Mouse (Mus musculus) kidney, postnatal 36 days (tissue): ENCODE results near the gene Gm20388.

Experiments used
- DNase-seq, 2 experiments: peaks; one replicate each; pipeline ENCODE4 v3.0.0; 2021 to 2022; ENCODE audit warnings: mixed read lengths in 2 of 2

The Gm20388 gene

DNA sequence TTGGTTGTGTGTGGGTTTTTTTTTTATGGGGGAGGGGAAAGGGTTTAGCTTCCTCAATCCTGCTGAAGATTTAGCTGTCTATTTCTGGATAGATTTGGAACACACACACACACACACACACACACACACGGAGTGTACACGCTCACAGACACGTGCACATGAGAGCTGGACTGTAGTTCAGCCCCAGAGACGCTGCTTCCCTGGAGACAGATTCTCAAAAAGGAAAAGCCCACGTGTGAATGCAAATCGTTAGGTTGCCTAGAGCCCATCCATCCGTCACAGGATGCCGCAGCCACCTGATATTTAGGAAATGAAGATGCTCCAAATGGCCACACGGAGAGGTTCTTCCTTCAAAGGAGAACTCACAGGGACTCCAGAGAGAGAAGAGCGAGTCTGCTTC is 3969.6 kb downstream of the Gm20388 start:
- DNase-seq: no peak

GRCm38 (mm10) chr8:123880821-123881350 is 3970.2 kb downstream of the Gm20388 start:
- DNase-seq: no peak

GRCm38 (mm10) chr8:123882412-123882811 is 3971.8 kb downstream of the Gm20388 start:
- no peak for DNase-seq

DNA sequence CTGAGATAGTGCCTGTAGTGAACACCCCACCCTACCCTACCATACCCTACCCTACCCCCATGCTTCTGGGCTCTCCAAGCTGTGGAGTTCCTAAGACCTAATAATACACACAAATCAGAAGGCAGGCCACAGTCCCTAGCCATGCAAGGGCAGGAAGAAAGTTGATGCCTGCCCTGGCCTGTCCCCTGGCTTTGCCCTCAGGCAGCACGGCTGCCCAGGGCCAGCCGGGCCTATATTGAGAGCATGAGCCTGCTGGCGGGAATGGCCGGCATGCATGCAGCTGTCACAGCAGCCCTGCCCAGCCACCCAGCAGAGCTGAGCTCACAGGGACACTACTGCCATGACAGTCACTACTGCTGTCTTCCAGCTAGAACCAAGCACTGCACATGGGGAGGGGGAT is 3972.5 kb downstream of the Gm20388 start:
- no peak for DNase-seq

DNA sequence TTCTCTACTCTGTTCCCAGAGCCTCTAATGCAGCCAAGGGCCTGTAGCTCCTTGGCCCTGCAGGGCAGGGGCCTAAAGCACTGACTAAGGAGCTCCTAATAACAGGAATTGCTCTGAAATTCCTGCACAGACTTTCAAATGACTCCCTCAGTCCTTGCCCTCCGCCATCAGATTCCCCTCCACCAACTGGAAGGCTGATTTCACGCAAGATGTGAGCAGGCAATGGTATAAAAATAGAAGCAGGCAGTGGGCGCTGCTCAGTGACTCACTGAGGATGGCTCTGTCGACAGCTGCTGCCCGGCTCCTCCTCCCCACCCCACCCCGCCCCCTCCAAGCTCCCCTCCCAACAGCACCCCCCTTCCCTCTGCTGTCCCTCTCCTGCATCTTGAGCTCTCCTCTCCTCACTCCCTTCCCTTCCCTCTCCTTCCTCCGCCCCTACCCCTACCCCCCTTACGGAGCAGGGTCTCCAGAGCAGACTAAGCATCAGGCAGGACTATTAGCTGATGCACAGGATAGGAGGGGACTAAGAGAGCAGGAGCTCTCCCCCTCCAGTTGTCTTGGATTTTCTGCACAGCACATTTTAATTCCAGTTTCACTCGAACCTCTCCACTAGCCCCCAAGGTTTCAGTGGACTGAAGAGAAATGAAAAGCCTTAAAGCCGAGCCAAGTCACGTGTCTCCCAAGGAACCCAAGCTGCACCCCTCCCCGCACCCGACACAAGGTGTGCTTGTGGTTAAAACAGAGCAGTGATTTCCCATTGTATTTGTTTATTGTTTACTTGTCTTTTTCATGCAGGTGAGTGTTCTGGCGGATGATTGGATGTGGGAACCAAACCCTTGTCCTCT is 3974.3 kb downstream of the Gm20388 start:
- DNase-seq: no peak

DNA sequence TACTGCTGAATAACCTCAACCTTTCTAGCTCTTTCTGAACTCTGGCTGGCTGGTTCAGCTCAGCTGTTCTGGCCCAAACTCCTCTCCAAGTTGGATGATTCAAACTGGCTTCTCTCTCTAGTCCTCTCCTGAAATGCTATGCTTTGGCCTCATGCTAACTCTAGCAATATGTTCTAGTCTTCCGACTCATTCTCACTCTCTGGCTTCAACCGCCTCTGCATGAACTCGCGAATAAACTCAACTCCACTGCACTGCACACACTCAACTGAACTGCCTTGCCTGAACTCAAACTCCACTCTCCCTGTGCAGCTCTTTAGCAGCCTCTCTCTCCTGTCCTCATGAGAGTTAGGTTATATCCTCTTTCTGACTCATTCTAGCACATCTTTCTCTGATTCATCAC is 3976.5 kb downstream of the Gm20388 start:
- no peak for DNase-seq

DNA sequence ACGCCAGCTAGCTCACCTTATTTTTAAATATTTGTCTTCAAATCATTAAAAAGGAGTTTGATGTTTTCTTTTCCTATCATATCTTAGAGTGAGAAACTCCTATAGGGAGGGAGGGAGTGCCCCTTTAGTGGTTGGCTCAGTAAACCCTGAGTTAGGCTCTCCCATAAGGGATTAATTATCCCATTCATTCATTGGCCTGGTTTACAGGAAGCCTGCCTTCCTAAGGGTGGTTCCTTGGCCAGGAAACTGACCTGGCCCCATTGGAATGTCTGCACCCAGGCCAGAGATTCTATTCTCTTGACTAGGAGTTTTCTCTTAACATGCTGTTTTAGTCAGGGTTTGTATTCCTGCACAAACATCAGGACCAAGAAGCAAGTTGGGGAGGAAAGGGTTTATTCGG is 3977.3 kb downstream of the Gm20388 start:
- DNase-seq: no peak

GRCm38 (mm10) chr8:123889797-123890196 is 3979.2 kb downstream of the Gm20388 start:
- no peak for DNase-seq

GRCm38 (mm10) chr8:123891271-123891670 is 3980.6 kb downstream of the Gm20388 start:
- DNase-seq: peak; percentile 26 to 76

GRCm38 (mm10) chr8:123891883-123892585 is 3981.4 kb downstream of the Gm20388 start:
- DNase-seq: no peak

GRCm38 (mm10) chr8:123892586-123893155 is 3982.0 kb downstream of the Gm20388 start:
- no peak for DNase-seq

DNA sequence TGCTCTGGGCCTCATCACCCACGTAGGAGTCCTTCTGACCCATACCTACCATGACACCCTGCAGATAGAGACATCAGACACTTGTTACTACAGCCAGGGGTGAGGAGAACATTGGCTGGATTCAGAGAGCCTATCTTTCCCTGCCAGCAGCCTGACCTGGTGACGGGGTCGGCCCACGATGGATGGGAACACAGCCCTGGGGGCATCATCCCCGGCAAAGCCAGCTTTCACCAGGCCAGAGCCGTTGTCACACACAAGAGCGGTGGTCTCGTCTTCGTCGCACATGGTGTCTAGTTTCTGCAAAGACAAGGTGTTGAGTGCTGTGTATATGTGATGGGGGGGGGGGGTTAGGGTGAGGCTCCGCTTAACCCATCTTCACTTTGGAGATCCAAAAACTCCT is 3982.8 kb downstream of the Gm20388 start:
- DNase-seq: no peak

GRCm38 (mm10) chr8:123894502-123895097 is 3984.0 kb downstream of the Gm20388 start, which contains the start of gene Acta1:
TSS of gene Acta1 (minus strand) at chr8:123894751.
- peak in 1 of 2 experiments; percentile 9 for DNase-seq

GRCm38 (mm10) chr8:123895230-123895629 is 3984.6 kb downstream of the Gm20388 start:
- no peak for DNase-seq

GRCm38 (mm10) chr8:123895680-123896365 is 3985.2 kb downstream of the Gm20388 start:
- DNase-seq: no peak

GRCm38 (mm10) chr8:123896366-123896761 is 3985.7 kb downstream of the Gm20388 start:
- DNase-seq: no peak

DNA sequence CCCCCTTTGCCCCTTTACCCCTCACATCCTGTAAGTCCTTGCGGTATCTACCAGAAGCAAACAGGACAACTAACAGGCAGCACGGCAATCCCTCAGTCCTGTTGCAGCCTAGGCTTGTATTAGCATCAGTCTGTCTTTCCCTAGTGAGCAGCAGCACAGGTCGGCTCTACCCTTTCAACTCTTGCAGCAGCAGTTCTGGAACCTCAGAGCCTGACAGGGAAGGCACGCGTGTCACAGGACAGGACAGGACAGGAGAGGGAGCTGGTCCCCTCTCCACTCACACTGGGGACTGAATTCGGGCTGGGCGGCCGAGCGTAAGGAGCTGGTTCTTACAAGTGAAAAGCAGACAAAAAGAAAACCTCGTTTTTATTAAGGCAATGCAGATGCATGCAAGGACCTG is 3986.1 kb downstream of the Gm20388 start:
- no peak for DNase-seq

GRCm38 (mm10) chr8:123898576-123898975 is 3987.9 kb downstream of the Gm20388 start:
- no peak for DNase-seq

- DNase-seq: no peak
These were observed 3988.7 kb downstream of the Gm20388 start for GRCm38 (mm10) chr8:123899366-123899765.

- no peak for DNase-seq
These were observed 3992.0 kb downstream of the Gm20388 start for GRCm38 (mm10) chr8:123902653-123903052.

DNA sequence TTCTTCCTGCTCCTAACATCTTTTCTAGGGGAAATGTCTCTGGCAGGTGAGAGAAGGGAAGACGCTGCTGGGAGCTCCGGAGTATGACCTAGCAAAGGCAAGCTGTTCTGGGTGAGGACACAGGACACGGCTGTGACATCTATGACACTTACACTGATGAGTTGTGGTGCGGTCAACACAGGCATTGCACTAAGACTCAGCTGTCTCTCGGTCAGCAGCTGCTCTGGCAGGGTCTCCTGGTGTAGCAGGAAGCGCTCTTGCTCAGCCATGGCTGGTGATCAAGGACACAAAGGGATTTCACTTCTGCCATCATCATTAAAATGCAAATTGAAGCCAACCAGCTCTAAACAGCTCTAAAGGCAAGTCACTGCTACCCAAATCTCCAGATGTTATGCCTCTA is 3997.0 kb downstream of the Gm20388 start:
- DNase-seq: no peak

DNA sequence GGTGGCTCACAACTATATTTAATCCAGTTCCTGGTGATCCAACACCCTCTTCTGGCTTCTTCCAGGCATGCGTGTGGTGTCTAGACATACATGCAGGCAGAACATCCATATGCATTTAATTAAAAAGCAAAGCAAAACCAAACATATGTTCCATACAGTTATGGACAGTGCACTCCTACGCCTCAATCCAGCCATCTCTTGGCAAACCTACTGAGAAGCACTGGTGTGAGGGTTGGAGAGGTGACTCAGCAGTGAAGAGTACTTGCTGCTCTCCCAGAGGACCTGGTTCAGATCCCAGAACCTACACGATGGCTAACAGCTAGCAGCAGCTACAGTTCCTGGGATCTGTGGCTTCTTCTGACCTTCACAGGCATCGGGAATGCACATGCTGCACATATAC is 4001.6 kb downstream of the Gm20388 start:
- no peak for DNase-seq
